Mouse (Mus musculus) lung, postnatal 0 days (tissue): Measurements from ENCODE around the gene Slc25a43. TPM values are rescaled to one million over a fixed set of nuclear protein-coding genes. Genes with fewer than 3 reads are reported as not detected.
A peak's percentile ranks its signal among the peaks of the same experiment; 100 is the strongest.

Experiments
- ATAC-seq: fragments of 200-750 bp; cut with Nextera tagmentation; 2 replicates; pipeline ENCODE4 v1.8.0; 2017; ENCODE audit warnings: moderate library complexity
- DNase-seq: peaks from one replicate; pipeline ENCODE4 v3.0.0-alpha.2; 2016; ENCODE audit warnings: low spot score
- H3K27ac ChIP-seq: fragments of 300-500 bp; sonication (generic); 2 replicates; pipeline ENCODE4 v1.5.1; 2014; ENCODE audit warnings: antibody characterized with exemption, mild to moderate bottlenecking, low read length, mixed read lengths
- H3K27me3 ChIP-seq: fragments of 300-500 bp; sonication (generic); replicated peaks from 2 replicates; pipeline ENCODE4 v1.6.1; 2014; ENCODE audit warnings: low read length, mixed read lengths; ENCODE audit not compliant: insufficient read depth
- H3K36me3 ChIP-seq: fragments of 300-500 bp; sonication (generic); 2 replicates; pipeline ENCODE4 v1.6.1; 2014; ENCODE audit warnings: low read length, mixed read lengths; ENCODE audit not compliant: insufficient read depth
- H3K4me1 ChIP-seq: fragments of 300-500 bp; sonication (generic); 2 replicates; pipeline ENCODE4 v1.6.1; 2014; ENCODE audit warnings: antibody characterized with exemption, low read depth, low read length, mixed read lengths; ENCODE audit not compliant: insufficient read depth
- H3K4me2 ChIP-seq: fragments of 300-500 bp; sonication (generic); replicated peaks from 2 replicates; pipeline ENCODE4 v1.6.1; 2014; ENCODE audit warnings: low read depth, mild to moderate bottlenecking, low read length, moderate library complexity, mixed read lengths
- H3K4me3 ChIP-seq: fragments of 300-500 bp; sonication (generic); 2 replicates; pipeline ENCODE4 v1.5.1; 2014; ENCODE audit warnings: low read depth, low read length
- H3K9ac ChIP-seq: fragments of 300-500 bp; sonication (generic); replicated peaks from 2 replicates; pipeline ENCODE4 v1.6.1; 2014; ENCODE audit warnings: low read depth, mild to moderate bottlenecking
- H3K9me3 ChIP-seq: fragments of 300-500 bp; sonication (generic); 2 replicates; pipeline ENCODE4 v1.6.1; 2016; ENCODE audit warnings: low read length, mixed read lengths
- CTCF ChIP-seq: IDR thresholded peaks from 2 replicates; pipeline ENCODE4 v1.5.1; 2016; ENCODE audit warnings: antibody characterized with exemption, mild to moderate bottlenecking
- EP300 ChIP-seq: IDR thresholded peaks from 2 replicates; pipeline ENCODE4 v1.6.1; 2016; ENCODE audit warnings: antibody characterized with exemption, mild to moderate bottlenecking, control low read depth
- WGBS: fragments of 180-500 bp; shearing (Covaris S2); extraction: QIAGEN DNeasy Blood & Tissue Kit; methylation state at CpG from one replicate; pipeline ENCODE4 v1.1.7; 2014; 5-methylcytosine and 5-hydroxymethylcytosine counted together
- polyA plus RNA-seq: library from polyadenylated mRNA; unstranded; fragments of >200 nt; fragmentation: Nextera tagmentation; extraction: Ambion mirVana; gene quantifications from 2 replicates; pipeline ENCODE4 v1.2.1, GENCODE M21; 2015

Gene Slc25a43
- polyA plus RNA-seq, 1 experiment from 2014 or later: 2.6 TPM

GRCm38 (mm10) chrX:36805466-36806235 is 62.2 kb downstream of the Slc25a43 start:
- 57% methylated on average over 5 of the region's 5 CpGs for WGBS
- H3K4me3 ChIP-seq: no peak overlapping the region
- peaks cover 4% of the 10 kb centered on the region; the same call in 1 of the 2 replicates for H3K4me1 ChIP-seq
- TF ChIP-seq CTCF (no peak), EP300 (no peak)
- no peaks in the 10 kb centered on the region for H3K36me3 ChIP-seq
- ATAC-seq (no peak), DNase-seq (no peak)
- H3K27ac ChIP-seq: no peak overlapping the region
- H3K9me3 ChIP-seq: no peaks in the 10 kb centered on the region
- no peak overlapping the region for H3K9ac ChIP-seq
- no peak overlapping the region for H3K4me2 ChIP-seq
- no peaks in the 10 kb centered on the region for H3K27me3 ChIP-seq

GRCm38 (mm10) chrX:36807360-36808317 is 64.2 kb downstream of the Slc25a43 start:
- Histone ChIP-seq H3K9me3 (no peaks in the 10 kb centered on the region), H3K4me2 (peak overlapping the region; percentile 39), H3K9ac (no peak overlapping the region), H3K27ac (peak overlapping the region; percentile 68), H3K36me3 (no peaks in the 10 kb centered on the region), H3K4me3 (peak overlapping the region; percentile 25), H3K4me1 (peaks cover 4% of the 10 kb centered on the region; the same call in 1 of the 2 replicates), H3K27me3 (no peaks in the 10 kb centered on the region)
- DNase-seq (peak; percentile 95), ATAC-seq (peak; percentile 94)
- TF ChIP-seq EP300 (peak; percentile 44), CTCF (peak; percentile 79)
- 13% methylated on average over 45 of the region's 45 CpGs for WGBS

- 52% methylated on average over 6 of the region's 6 CpGs for WGBS
- Histone ChIP-seq H3K9ac (no peak overlapping the region), H3K36me3 (no peaks in the 10 kb centered on the region), H3K9me3 (no peaks in the 10 kb centered on the region), H3K27ac (0 out of 2 replicates have a peak overlapping the region, but pooled peaks have one; percentile 20), H3K4me3 (no peak overlapping the region), H3K4me2 (peak overlapping the region; percentile 14; the same call in 1 of the 2 replicates), H3K4me1 (peaks cover 4% of the 10 kb centered on the region; the same call in 1 of the 2 replicates), H3K27me3 (no peaks in the 10 kb centered on the region)
- DNase-seq (no peak), ATAC-seq (0 out of 2 replicates have a peak, but pooled peaks have one; percentile 1)
- no peak for TF ChIP-seq EP300
- no peak for TF ChIP-seq CTCF
Observed at GRCm38 (mm10) chrX:36808318-36808683, 64.8 kb downstream of the Slc25a43 start.

GRCm38 (mm10) chrX:36811377-36811776 is 67.9 kb downstream of the Slc25a43 start:
- Histone ChIP-seq H3K9me3 (no peaks in the 10 kb centered on the region), H3K27ac (no peak overlapping the region), H3K4me1 (peaks cover 4% of the 10 kb centered on the region; the same call in 1 of the 2 replicates), H3K36me3 (no peaks in the 10 kb centered on the region), H3K4me3 (no peak overlapping the region), H3K4me2 (no peak overlapping the region), H3K9ac (no peak overlapping the region), H3K27me3 (no peaks in the 10 kb centered on the region)
- WGBS: 38% methylated on average over 5 of the region's 5 CpGs
- DNase-seq: peak; percentile 56
- ATAC-seq: no peak
- TF ChIP-seq CTCF: peak; percentile 70
- no peak for TF ChIP-seq EP300

- peak; percentile 90 for ATAC-seq
- no peaks in the 10 kb centered on the region for H3K27me3 ChIP-seq
- no peaks in the 10 kb centered on the region for H3K36me3 ChIP-seq
- H3K4me1 ChIP-seq: no peaks in the 10 kb centered on the region
- H3K9ac ChIP-seq: no peak overlapping the region
- H3K4me3 ChIP-seq: no peak overlapping the region
- DNase-seq: peak; percentile 67
- 0 out of 2 replicates have a peak overlapping the region, but pooled peaks have one; percentile 20 for H3K27ac ChIP-seq
- H3K9me3 ChIP-seq: no peaks in the 10 kb centered on the region
- no peak overlapping the region for H3K4me2 ChIP-seq
- TF ChIP-seq CTCF: no peak
- peak; percentile 39; the same call in 1 of the 2 replicates for TF ChIP-seq EP300
- WGBS: 54% methylated on average over 8 of the region's 8 CpGs
Observed at GRCm38 (mm10) chrX:36814161-36814836, 70.8 kb downstream of the Slc25a43 start.
